Mouse (Mus musculus): ENCODE measurements around the gene Alkbh4.
"Not testable (repeated sequence)": the region's sequence is repeated elsewhere in the genome, so short reads cannot be mapped to it uniquely, and the experiment has no call there.

The Alkbh4 gene

DNA sequence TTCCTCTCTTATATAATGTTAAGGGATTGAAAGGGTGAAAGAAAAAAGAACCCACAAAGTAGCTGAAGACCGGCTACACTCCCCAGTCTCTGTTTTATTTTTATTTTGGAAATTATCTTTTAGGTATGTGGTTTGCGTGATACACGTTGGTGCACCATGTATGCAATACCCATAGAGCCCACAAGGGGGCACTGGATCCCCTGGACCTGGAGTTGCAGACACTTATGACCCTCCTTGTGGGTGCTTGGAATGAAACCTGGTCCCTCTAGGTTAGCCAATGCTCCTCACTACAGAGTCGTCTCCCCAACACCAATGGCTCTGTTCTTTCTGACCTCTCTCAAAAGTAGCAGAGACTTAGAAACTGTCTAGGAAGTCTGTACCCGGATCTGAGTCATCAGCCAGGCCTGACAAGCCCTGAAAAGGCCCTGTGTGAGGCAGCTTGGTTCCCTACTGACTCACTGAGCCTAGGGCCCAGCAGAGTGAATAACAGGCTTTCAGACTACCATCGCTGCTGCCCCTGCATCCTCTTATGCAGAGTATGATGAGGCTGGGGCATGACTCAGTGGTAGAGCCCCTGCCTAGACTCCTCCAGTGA, 7.3 kb downstream of the Alkbh4 start:
- no peak for DNase-seq

DNA sequence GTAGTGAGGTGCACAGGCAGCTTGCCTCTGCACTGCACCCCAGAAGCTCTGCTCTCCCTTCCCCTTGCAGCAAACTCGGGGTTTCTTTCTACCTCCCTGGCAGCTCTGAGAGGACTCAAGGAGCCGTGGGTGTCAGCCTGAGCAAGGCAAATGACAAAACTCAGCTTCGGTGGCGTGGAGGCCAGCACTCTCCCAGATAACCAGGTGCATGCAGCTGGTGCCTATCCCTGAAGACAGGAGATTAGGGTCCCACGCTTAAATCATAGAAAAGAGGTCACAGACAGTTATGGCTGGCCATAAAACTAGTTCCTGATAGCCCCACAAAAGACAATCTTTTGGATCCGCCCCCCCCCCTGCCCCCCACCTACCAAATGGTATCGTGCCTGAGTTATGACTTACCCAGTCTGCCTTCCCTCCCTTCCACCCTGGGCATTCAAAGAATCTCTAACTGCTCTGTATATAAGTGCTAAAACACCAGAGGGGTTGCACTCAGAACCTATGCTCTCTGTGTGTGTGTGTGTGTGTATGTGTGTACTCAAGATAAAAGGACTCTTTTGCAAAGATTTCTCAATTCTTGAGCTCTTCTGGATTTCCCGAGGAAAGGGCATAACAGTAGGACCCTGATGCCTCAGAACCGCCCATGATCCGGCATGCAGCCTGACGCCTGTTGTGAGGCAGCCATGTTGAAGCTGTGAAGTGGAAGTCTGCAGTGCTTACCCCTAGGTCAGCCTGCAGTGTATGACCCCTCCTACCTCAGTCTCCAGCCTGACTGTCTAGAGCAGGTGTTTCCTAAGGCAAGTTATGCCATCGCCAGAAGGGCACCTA, 8.9 kb downstream of the Alkbh4 start:
- DNase-seq = no peak

DNA sequence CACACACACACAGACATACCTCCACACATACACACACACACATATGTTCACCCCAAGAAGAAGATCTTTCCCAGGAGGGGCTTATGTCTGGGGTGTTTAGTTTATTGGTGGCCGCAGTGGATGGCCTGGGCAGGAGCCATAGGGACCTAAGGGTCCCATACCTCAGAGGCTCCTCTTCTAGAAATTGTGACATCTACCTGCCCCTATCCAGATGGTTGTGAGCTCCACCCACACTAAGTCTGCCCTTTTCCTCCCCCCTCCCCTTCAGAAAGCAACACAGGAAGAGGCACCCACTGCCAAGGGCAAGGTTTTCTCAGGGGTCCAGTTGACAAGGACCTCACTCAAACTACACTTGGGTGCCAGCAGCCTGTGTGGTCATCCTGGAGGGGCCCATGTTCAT, 11.0 kb downstream of the Alkbh4 start:
- DNase-seq = no peak

DNA sequence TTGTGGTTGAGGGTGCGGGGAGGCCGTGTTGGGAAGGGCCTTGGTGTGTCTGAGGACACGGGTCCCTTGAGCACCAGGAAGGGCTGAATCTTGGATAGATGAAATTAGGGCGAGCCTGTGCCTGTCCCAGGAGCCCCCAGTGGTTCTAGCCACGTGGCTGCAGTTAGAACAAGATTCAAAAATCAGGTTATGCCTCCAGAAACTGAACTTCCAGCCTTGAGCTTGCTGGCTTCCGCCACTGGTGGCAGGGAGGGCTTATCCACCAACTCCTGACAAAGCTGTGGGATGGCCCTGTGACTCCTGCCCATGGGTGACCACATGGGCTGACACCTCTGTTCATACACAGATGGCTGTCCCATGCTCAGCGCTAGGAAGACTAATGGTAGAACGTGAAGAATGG, 11.8 kb downstream of the Alkbh4 start:
- no peak for DNase-seq

DNA sequence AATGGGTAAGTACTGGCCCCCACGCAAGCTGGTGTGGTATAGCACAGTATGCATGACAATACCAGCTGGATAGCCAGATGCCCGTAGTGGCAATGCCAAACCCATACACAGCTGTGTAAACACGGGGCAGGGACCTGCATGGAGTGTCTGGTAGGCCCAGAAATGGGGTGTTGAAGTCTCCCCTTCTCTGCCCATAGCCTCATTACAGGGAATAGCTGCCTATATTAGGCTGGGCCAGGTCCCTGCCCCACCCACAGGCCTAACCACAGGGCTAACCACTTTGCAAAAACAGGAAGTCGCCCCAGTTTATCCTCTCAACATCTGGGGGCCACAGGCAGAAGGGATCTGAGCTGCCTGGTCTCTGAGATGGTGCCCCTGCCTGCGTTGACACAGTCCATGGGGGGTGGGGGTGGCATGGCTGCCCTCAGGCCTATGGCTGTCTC, 13.2 kb downstream of the Alkbh4 start:
- not testable (repeated sequence) for DNase-seq

DNA sequence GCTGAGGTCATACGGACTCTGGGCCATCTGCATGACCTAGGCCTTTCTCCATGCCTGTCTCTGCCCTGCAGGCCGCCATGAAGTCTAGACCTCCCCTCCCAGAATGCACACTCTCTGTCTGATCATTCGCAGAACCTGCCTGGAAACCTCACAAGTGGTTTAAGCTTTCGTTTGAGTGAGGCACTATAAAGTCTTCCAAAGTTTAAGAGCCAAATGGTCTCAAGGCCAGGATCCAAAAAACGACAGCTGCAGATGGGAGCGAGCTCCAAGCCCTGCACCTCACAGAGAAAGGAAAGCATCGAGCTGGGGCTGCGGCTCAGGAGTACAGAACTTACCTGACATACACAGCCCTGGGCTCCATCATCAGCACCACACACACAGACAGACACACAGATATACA, 16.4 kb downstream of the Alkbh4 start:
- no peak for DNase-seq

DNA sequence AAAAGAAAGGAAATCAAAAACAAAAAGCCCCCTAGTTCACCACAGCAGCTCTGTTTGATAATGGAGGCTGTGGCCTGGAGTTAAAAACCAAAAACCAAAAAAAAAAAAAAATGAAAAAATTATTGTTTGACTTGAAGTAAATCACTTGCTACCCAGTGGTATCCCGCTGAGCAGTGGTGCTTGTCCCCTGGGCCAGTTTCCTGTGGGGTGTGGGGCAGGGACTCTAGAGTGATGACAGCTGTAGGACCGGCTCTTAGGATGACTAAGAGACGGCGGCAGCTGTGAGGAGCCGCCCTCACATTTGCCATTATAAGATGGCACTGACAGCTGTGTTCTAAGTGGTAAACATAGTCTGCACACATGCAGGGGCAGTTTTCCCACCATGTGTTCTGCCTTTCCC, 19.5 kb downstream of the Alkbh4 start:
- DNase-seq = no peak

DNA sequence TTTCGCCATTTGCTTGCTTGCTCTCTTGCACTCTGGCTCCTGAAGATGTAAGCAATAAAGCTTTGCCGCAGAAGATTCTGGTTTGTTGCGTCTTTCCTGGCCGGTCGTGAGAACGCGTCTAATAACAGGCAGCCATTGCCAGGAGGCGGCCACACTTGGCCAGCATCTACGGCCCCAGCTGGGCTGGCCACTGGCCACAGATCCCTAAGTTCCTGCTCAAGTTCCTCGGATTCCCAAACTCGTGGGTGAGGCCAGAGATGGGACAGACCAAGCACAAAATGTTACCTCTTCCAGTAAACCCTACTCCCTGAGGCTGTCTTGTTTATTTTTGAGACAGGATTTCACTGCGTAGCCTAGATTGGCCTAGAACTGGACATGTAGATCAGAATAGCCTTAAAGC, 24.1 kb downstream of the Alkbh4 start:
- not testable (repeated sequence) for DNase-seq

DNA sequence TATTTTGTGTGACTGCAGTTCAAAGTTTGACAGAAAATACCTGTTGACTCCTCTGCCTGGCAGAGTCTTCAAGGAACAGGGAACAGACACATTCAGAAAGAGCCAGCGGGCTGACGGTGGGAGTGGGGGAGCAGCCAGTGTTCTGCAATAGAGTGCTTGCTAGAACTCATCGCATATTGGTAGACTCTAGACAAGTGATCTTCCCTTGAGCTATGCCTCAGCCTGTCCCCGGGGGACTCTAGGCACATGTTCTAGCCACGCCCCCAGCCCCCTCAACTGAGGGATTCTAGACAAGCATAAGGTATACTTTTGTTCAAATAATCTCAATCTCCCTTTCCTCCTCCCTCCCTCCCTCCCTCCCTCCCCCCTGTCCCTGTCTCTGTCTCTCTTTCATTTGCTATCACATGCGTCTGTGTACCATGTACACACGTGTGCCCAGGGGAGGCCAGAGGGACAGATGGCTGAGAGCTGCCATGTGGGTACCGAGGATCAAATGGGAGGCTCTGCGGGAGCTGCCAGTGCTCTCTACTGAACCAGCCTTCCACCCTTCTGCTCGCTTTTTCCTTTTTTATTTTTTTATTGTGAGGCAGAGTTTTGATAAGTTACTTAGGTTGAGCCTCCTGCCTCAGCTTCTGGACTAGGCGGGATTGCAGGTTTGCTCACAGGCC, 28.0 kb downstream of the Alkbh4 start:
- peak; percentile 76 for DNase-seq

DNA sequence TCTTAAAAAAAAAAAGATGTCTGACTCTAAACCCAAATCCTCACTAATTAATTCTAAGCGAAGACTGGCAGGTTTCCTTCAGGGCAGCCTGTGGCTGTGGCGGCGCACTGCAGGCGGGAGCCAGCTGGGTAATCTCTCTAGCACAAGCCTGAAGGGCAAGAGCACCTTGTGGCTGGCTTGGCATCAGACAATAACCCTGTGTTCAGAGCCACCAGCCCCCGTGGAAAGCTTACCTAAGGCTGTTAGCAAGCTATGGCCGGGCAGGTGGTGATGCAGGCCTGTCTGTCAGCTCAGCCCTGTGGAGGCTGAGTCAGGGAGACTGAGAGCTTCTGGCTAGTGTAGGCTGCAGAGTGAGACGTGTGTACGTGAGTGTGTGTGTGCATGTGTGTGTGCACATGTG, 29.3 kb downstream of the Alkbh4 start:
- peak; percentile 50 for DNase-seq

DNA sequence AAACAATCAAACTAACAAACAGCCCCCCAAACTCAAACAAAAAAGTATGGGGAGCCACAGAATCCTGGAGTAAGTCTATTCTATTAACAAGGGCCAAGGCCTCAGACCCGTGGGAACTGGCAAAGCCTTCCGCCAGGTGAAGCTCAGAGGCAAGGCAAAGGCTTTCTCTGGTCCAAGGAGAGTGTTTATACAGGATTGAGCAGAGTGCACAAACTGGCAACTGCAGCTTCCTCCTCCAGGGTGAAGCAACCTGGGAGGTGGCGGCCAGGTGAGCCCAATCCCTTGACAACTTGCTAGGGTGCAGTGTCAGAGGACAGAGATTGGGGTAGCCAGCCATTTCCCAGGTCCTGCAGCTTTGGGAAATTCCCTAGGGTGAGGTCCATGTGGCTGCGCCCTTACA, 31.4 kb downstream of the Alkbh4 start:
- no peak for DNase-seq

DNA sequence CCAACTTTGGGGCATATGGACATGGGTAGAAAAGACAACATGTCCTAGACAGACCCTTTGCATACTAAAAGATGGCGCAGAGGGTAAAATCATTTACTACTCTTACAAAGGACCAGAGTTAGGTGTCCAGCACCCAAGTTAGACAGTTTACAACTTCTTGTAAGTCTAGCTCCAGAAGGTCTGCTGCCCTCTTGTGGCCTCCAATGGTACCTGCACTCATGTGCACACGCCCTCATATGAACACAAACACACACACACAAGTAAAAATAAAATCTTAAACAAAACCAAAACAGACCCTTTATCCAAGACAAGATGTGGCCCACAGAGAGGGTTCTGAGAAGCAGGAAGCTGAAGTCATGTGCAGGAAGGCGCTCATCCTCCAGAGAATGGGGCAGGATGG, 32.1 kb downstream of the Alkbh4 start:
- no peak for DNase-seq

DNA sequence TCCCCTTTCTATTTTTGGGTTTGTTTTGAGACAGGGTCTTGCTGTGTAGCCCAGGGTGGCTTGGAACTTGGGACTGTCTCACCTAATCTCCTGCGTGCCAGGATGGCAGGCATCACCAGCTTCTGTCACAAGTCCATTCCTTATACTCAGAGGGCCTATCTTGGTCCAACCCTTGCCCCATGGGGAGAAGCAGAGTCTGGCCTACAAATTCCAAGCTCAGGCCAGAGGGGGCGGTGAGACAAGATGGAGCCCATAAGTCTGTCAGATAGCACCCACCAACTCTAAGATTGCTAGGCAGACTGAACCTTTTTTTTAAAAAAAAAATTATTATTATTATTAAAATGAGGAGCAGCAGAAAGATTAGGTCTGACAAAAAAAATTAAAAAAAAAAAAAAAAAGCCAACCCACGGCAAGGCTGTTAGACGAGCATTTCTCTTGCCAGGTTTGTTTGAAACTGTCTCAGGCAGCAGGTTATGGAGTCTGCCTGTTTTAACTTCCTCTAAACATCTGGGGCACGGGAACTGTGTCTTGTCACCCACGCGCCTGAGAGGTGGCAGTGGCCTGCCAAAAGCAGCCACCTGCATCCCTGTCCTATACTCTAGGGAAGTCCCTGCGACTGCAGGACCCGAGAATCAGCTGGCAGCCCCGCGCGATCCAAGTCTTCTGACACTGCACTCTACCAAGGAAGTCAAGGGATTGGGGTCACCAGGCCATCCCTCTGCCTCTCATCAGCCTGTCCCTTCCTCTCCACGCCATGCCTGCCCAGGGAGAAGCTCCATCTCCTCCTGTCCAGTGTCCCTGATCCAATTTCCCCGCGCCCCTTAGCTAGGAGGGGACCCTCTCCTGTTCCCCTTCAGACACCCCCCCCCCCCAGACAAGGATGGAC, 33.9 kb downstream of the Alkbh4 start:
- peak; percentile 60 for DNase-seq

DNA sequence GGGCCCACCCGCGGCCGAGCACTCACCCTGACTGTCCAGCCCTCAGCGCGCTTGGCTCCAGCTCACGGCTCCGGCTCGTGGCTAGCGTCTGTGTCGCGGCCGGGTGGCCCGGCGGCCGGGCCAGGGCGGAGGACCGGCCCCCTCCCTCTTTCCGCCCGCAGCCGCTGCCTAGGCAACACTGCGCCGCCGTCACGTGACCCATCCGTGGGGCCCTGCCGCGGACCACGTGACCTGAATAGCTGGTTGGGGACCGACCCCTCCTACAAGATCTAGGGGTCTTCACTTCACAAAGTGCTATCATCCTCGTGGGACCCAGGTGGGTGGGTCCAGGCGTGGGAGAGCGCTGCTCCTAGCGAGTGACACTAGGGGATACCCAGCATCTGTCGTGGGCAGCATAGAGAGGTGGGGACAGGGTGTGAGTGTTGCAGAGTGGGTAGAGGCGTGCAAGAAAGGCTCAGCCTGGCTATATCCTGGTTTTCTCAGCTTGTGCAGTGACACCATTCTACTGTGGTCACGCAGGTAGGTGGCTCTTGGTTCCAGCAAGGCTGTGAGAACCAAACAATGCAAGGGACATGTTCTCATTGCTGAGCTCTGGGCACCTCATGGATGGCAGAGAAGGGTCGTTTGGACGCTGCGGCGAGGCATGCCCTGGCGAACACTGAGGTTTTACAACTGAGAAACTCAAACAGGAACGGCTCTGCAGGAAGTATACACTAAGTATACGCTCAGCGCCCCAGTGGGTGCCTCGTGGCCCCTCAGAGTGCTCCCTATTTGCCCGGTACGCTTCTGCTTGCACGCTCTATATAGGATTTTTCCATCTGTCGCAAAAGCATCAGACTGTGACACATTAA, 34.8 kb downstream of the Alkbh4 start, which contains the start of gene Orai2:
Gene Orai2, minus strand, starts transcription at position 202 of the 851 bp plus-strand sequence.
- peak; percentile 85 for DNase-seq

DNA sequence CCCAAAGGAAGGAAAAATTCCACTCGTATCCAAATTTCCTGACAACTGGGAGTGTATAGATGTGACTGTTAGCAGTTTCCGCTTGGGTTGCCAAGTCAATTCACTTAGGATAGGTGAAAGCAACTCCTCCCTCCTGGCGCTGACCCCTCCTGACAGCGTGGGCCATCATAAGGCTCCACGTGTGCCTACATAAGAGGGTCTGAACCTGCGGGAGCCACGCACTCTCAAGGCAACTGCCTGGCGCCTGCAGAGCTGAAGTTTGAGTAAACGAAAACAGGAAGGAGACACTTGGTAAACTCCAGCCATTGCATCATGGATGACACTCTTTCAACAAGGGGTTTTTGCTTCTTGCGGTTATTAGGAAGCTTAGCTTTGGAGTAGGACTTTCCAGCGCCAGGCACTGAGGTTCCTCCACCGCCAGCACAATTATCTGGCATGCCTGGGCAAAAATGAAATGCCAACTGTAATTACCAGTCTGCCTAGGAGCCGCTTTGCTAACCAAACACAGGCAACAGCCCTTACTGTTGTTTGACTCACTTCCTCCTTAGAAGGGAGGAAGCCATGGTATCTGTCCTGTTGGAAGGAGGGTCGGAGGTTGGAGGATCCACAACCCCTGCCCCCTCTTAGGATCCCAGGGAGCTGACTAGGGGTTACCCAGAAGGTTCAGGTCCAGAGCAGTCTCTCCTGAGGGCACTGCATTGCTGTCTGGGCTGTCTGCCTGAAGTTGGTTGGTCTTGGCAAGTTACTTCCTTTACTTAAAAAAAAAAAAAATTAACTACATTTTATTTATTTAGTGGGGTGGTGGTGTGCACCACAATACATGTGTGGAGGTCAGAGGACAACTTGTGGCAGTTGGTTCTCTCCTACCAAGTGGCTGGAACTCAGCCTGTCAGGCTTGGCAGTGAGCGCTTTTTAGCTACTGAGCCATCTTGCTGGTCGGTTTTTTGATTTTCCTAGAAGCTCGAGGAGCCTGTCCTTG, 35.7 kb downstream of the Alkbh4 start:
- DNase-seq = no peak

DNA sequence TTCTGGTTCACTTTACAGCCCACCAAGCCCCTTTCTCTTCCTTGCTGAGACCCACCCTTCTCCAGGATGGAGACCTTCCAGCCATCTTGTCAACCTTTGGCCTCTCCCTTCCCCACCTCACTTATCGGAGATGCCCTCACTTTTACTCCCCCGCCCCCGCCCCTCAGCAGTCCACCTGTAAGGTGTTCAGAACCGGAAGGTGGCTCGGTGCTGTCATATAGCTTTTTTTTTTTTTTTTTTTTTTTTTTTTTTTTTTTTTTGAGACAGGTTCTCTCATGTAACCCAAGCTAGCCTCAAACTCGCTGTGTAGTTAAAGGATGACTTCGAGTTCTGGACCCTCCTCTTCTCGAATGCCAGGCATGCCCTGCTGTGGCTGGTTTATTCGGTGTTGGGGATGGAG, 37.0 kb downstream of the Alkbh4 start:
- no peak for DNase-seq

DNA sequence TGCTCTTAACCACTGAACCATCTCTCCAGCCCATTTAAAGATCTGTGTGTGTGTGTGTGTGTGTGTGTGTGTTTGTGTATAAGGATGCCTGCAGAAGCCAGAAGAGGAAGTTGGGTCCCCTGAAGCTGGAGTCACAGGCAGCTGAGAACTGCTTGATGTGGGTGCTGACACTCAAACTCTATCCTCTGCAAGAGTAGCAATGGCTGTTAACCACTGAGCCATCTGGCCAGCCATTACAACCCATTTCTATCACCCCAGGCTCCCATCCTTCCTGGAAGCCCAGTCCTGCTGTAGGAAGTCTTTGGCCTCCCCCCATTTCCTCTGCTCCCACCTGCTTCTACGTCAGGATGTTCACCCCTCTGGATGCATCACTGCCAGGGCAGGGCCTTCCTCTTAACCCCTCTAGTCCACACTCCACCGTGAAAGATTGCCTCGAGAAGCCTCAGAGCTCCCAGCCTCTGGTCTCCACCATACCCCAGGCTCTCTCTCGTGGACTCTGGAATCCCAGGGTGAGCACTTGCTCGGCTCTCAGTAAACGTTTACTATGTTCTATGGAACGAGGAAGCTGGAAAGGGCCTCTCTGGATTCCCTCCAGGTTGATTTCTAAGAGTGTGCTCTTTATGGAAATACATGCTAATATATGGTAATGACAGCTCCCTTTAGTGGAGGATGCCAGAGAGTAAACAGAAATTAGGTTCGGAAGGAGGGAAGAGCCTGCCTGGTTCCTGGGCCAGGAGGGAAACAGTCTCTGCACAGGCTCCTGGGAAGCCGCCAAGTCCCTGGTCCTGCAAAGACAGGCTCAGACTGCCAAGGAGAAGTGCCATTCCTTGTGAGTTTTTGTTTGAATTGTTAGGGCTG, 37.9 kb downstream of the Alkbh4 start:
- peak; percentile 53 for DNase-seq

DNA sequence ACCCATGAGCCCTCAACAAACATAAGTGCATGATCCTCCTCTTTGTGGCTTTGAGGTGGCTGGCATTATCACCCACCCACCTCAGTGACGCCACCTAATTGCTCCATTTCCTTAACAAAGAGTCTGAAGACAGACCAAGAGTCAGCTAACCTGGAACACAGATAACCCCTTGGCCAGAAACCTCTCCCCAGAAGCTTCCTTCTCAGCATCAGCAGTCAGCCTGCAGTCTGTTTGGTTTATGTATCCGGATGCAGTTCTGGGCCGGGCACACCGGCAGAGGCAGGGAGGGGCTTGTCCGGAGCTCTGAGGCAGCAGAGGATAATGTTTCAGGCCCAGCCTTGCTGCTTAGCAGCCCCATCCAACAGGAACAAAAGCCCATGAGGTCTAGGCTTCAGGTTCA, 43.6 kb downstream of the Alkbh4 start:
- DNase-seq = no peak

DNA sequence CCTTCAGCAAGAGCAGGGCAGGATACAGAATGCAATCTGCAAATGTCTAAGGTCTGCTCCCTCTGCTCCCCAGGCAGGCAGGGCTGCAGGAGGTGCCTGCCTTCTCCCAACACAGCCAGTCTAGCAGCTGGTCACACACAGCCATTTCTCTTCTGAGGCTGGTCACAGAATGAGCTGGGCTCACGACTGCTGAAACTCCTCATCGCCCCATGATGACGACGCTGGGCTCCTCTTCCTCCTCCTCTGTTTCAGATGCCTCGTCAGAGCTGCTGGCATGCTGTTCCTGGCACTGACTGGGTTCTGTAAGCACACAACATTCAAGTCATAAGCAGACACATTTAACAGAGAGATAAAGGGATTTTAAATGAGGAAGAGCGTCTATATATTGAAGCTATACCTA, 45.3 kb downstream of the Alkbh4 start:
- no peak for DNase-seq

DNA sequence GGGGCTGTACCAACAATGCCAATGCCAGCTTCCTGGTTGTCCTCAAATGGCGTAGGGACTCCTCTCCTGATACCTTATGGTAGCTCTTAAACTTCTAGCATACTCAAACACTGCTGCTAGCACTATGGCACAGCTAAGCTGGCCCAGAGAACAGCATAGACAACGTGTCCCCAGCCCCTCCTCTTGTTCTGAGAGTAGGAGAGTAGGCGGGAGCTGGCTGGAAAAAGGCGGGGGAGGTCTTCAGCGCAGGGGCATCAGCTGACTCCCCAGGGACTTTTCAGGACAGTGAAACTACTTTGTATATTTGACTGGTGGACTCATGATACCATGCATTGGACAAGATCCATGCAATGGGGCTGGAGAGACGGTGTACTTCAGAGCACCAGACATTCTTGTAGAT, 46.1 kb downstream of the Alkbh4 start:
- DNase-seq = no peak
